ENCODE assay signal across 12 mouse cellular contexts in the genomic region with DNA sequence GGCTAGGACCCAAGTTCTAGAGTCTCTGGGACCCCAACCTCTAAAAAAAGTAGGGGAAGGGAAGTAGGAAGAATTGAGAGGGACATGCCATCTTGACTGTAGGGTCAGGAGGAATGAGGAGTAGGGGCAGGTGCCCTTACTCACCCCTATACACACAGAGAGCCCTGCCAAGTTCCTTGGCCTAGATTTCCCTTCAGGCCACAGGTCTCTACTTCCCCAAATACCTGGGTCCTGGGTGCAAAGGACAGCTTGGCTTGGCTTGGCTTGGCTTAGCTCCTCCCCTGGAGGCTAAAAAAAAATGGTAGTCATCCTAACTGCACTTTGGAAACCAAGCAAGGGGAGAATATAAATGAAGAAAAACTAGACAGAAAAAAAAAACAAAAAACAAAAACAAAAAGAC. TPM values are rescaled to one million over a fixed set of nuclear protein-coding genes. Genes with fewer than 3 reads are reported as not detected.
A peak's percentile ranks its signal among the peaks of the same experiment; 100 is the strongest.
DNase-seq lines count a peak whose midpoint lies in the region; ATAC-seq and TF ChIP-seq lines count a peak whose summit lies in the region.
"Had no signal": no experiment of that assay in that cellular context is flagged by ENCODE, and none has a peak within 500 bp of the region (broad histone marks: within the 10 kb centered on the region; RNA-seq: fewer than 3 reads in every experiment).

No protein-coding gene starts in this region.

- H3K4me3 ChIP-seq in heart, embryonic 16.5 days (ENCODE audit: low read length), result no peak overlapping the region
- no peak overlapping the region for H3K4me3 ChIP-seq in heart, embryonic 10.5 days
- H3K4me3 ChIP-seq in liver, adult 2 months (ENCODE audit: insufficient read depth, low read depth, low read length), result no peak overlapping the region
- no peak overlapping the region for H3K4me3 ChIP-seq in liver, postnatal 0 days (ENCODE audit: low read depth, low read length)
- H3K4me3 ChIP-seq in ES-E14 (ENCODE audit: insufficient read depth in 1 of 2, low read depth in 1 of 2, low read length in 2 of 2, poor library complexity in 1 of 2, severe bottlenecking in 1 of 2), result peak overlapping the region in 1 of 2 experiments; percentile 54; a peak in 2 of 4 replicates
- H3K4me3 ChIP-seq: left cerebral cortex, adult 2 months; megakaryocyte, embryonic 14.5 days had no signal

- H3K4me2 ChIP-seq in heart, embryonic 16.5 days (ENCODE audit: low read depth, low read length), result no peak overlapping the region
- H3K4me2 ChIP-seq in liver, postnatal 0 days (ENCODE audit: low read depth, low read length), result no peak overlapping the region
- H3K4me2 ChIP-seq: lung, embryonic 14.5 days had no signal

- peaks cover 62% of the 10 kb centered on the region for H3K4me1 ChIP-seq in heart, embryonic 16.5 days (ENCODE audit: control insufficient read depth, insufficient read depth, low read length)
- H3K4me1 ChIP-seq in heart, embryonic 10.5 days, result peaks cover 52% of the 10 kb centered on the region
- H3K4me1 ChIP-seq in liver, adult 2 months (ENCODE audit: control insufficient read depth, insufficient read depth, low read length), result no peaks in the 10 kb centered on the region
- peaks cover 38% of the 10 kb centered on the region for H3K4me1 ChIP-seq in liver, postnatal 0 days (ENCODE audit: insufficient read depth)
- H3K4me1 ChIP-seq in ES-E14 (ENCODE audit: control insufficient read depth in 2 of 2, insufficient read depth in 2 of 2, low read length in 2 of 2, poor library complexity in 1 of 2), result peaks cover 11 to 33% of the 10 kb centered on the region in 2 experiments

- ATAC-seq in heart, embryonic 16.5 days (replicated peaks; ENCODE audit: extremely low read depth, insufficient read depth, low FRiP score), result no peak
- no peak for ATAC-seq in liver, postnatal 0 days
- ATAC-seq: activated CD4-positive, CD25-positive, alpha-beta regulatory T cell, adult 4 months had no signal

- no peak for TF ChIP-seq EP300 in liver, postnatal 0 days (IDR thresholded peaks at IDR 0.05; ENCODE audit: low read depth)

- TF ChIP-seq POLR2A in liver, adult 2 months (IDR thresholded peaks at IDR 0.05; ENCODE audit: extremely low read depth, insufficient read depth, low read length), result no peak

- peak overlapping the region; percentile 56 for H3K27ac ChIP-seq in heart, embryonic 16.5 days (ENCODE audit: low read length)
- H3K27ac ChIP-seq in heart, embryonic 10.5 days, result no peak overlapping the region
- no peak overlapping the region for H3K27ac ChIP-seq in liver, adult 2 months (replicated peaks; ENCODE audit: insufficient read depth, low read depth, low read length)
- no peak overlapping the region for H3K27ac ChIP-seq in liver, postnatal 0 days (ENCODE audit: low read depth)
- H3K27ac ChIP-seq in ES-E14 (ENCODE audit: insufficient read depth, low read depth, low read length, poor library complexity, severe bottlenecking), result no peak overlapping the region

- DNase-seq in adrenal gland, postnatal 14 days, result peak; percentile 8
- no peak for DNase-seq in adrenal gland, postnatal 10 days
- DNase-seq in heart, embryonic 10.5 days (ENCODE audit: low spot score), result no peak
- peak; percentile 69 for DNase-seq in liver, adult 2 months (ENCODE audit: extremely low read depth, low read depth, low spot score)
- no peak for DNase-seq in liver, postnatal 0 days
- DNase-seq in ES-E14 (ENCODE audit: low read depth, low spot score), result no peak
- no peak for DNase-seq in yolk sac, embryonic 10.5 days (ENCODE audit: low spot score)
- DNase-seq: lung, embryonic 14.5 days had no signal

- peak overlapping the region; percentile 30; the same call in 1 of the 2 replicates for H3K9ac ChIP-seq in heart, embryonic 16.5 days (ENCODE audit: low read length)
- no peak overlapping the region for H3K9ac ChIP-seq in liver, adult 2 months (ENCODE audit: low read depth, low read length)
- no peak overlapping the region for H3K9ac ChIP-seq in liver, postnatal 0 days (replicated peaks)
- peak overlapping the region; percentile 53; the same call in 1 of the 2 replicates for H3K9ac ChIP-seq in ES-E14 (ENCODE audit: insufficient read depth, low read depth, low read length, poor library complexity, severe bottlenecking)

- H3K79me2 ChIP-seq in liver, adult 2 months (ENCODE audit: control insufficient read depth, insufficient read depth, low read length), result no peaks in the 10 kb centered on the region

- H3K9me3 ChIP-seq in heart, embryonic 16.5 days (replicated peaks; ENCODE audit: control insufficient read depth, low read length), result no peaks in the 10 kb centered on the region
- H3K9me3 ChIP-seq in heart, embryonic 10.5 days, result no peaks in the 10 kb centered on the region
- H3K9me3 ChIP-seq in liver, postnatal 0 days (ENCODE audit: low read length), result no peaks in the 10 kb centered on the region
- H3K9me3 ChIP-seq in ES-E14 (ENCODE audit: control insufficient read depth, insufficient read depth, low read depth, low read length), result no peaks in the 10 kb centered on the region
- H3K9me3 ChIP-seq: megakaryocyte, embryonic 14.5 days had no signal

- in situ Hi-C loops in ES-E14 (cut with MboI; ENCODE audit: low sequenced_read_pairs in 2 of 2, unreplicated experiment in 2 of 2), result no loop called here

- no peaks in the 10 kb centered on the region for H3K27me3 ChIP-seq in heart, embryonic 16.5 days (ENCODE audit: control insufficient read depth, insufficient read depth, low read length)
- no peaks in the 10 kb centered on the region for H3K27me3 ChIP-seq in heart, embryonic 10.5 days (ENCODE audit: insufficient read depth, poor library complexity, severe bottlenecking)
- no peaks in the 10 kb centered on the region for H3K27me3 ChIP-seq in liver, adult 2 months (ENCODE audit: control insufficient read depth, insufficient read depth, low read length)
- H3K27me3 ChIP-seq in liver, postnatal 0 days (ENCODE audit: insufficient read depth, low read length), result no peaks in the 10 kb centered on the region
- H3K27me3 ChIP-seq: megakaryocyte, embryonic 14.5 days had no signal

- H3K36me3 ChIP-seq in heart, embryonic 16.5 days (ENCODE audit: control insufficient read depth, insufficient read depth), result peaks cover 39% of the 10 kb centered on the region
- peaks cover 64% of the 10 kb centered on the region for H3K36me3 ChIP-seq in heart, embryonic 10.5 days
- H3K36me3 ChIP-seq in liver, adult 2 months (ENCODE audit: control insufficient read depth, insufficient read depth, low read length), result peaks cover 17% of the 10 kb centered on the region
- H3K36me3 ChIP-seq in liver, postnatal 0 days (replicated peaks; ENCODE audit: insufficient read depth, low read length), result peaks cover 23% of the 10 kb centered on the region
- H3K36me3 ChIP-seq in ES-E14 (ENCODE audit: control insufficient read depth, insufficient read depth, low read length, poor library complexity, severe bottlenecking), result peaks cover 14% of the 10 kb centered on the region; the same call in 1 of the 2 replicates

- TF ChIP-seq CTCF in liver, adult 2 months (IDR thresholded peaks at IDR 0.05; ENCODE audit: low read depth, low read length), result no peak
- TF ChIP-seq CTCF in liver, postnatal 0 days (IDR thresholded peaks at IDR 0.05; ENCODE audit: low read depth), result no peak

RNA-seq across cellular contexts. Expression of gene Nr1d1, which starts 10.4 kb away (rescaled TPM):
- 32.9 and 51.0 TPM in 2 replicates for total RNA-seq in adrenal gland, postnatal 14 days (2021)
- total RNA-seq in adrenal gland, postnatal 10 days (2021), result 10 to 100 TPM; 15.1 to 59.6 TPM
- 7.0 and 8.2 TPM in 2 replicates for polyA plus RNA-seq in heart, embryonic 16.5 days (2015; fragmentation: Nextera tagmentation; extraction: Ambion mirVana)
- polyA plus RNA-seq in heart, embryonic 10.5 days (2016; fragmentation: Nextera tagmentation; extraction: Ambion mirVana), result 3.6 and 5.9 TPM in 2 replicates
- total RNA-seq in liver, adult 2 months (2014; rRNA removed), result 19.0 and 45.4 TPM in 2 replicates
- polyA plus RNA-seq in liver, adult 2 months (2012; rRNA removed), result 75.4 and 106 TPM in 2 replicates
- polyA plus RNA-seq in liver, postnatal 0 days (2015; fragmentation: Nextera tagmentation; extraction: Ambion mirVana), result 2.0 and 4.2 TPM in 2 replicates
- 2.9 and 3.3 TPM in 2 replicates for total RNA-seq in ES-E14 (2012; rRNA removed)

RNA-seq across cellular contexts. Expression of gene Thra, which starts 24.3 kb away (rescaled TPM):
- 106 and 124 TPM in 2 replicates for total RNA-seq in adrenal gland, postnatal 14 days (2021)
- total RNA-seq in adrenal gland, postnatal 10 days (2021), result 100 to 1,000 TPM; 135 to 184 TPM
- polyA plus RNA-seq in heart, embryonic 16.5 days (2015; fragmentation: Nextera tagmentation; extraction: Ambion mirVana), result 37.5 and 40.2 TPM in 2 replicates
- 19.2 and 23.2 TPM in 2 replicates for polyA plus RNA-seq in heart, embryonic 10.5 days (2016; fragmentation: Nextera tagmentation; extraction: Ambion mirVana)
- 5.5 and 8.9 TPM in 2 replicates for total RNA-seq in liver, adult 2 months (2014; rRNA removed)
- 13.6 and 14.9 TPM in 2 replicates for polyA plus RNA-seq in liver, adult 2 months (2012; rRNA removed)
- polyA plus RNA-seq in liver, postnatal 0 days (2015; fragmentation: Nextera tagmentation; extraction: Ambion mirVana), result 5.1 and 6.1 TPM in 2 replicates
- total RNA-seq in ES-E14 (2012; rRNA removed), result 7.7 and 9.0 TPM in 2 replicates

RNA-seq across cellular contexts. Expression of gene Msl1, which starts 30.6 kb away (rescaled TPM):
- 88.5 and 88.7 TPM in 2 replicates for total RNA-seq in adrenal gland, postnatal 14 days (2021)
- total RNA-seq in adrenal gland, postnatal 10 days (2021), result 10 to 100 TPM; 79.4 to 88.6 TPM
- polyA plus RNA-seq in heart, embryonic 16.5 days (2015; fragmentation: Nextera tagmentation; extraction: Ambion mirVana), result 15.2 and 15.5 TPM in 2 replicates
- polyA plus RNA-seq in heart, embryonic 10.5 days (2016; fragmentation: Nextera tagmentation; extraction: Ambion mirVana), result 14.0 and 21.6 TPM in 2 replicates
- 15.5 and 17.7 TPM in 2 replicates for total RNA-seq in liver, adult 2 months (2014; rRNA removed)
- polyA plus RNA-seq in liver, adult 2 months (2012; rRNA removed), result 17.0 and 17.2 TPM in 2 replicates
- polyA plus RNA-seq in liver, postnatal 0 days (2015; fragmentation: Nextera tagmentation; extraction: Ambion mirVana), result 5.4 and 6.5 TPM in 2 replicates
- 18.3 and 27.1 TPM in 2 replicates for total RNA-seq in ES-E14 (2012; rRNA removed)

RNA-seq across cellular contexts. Expression of gene Med24, which starts 35.5 kb away (rescaled TPM):
- total RNA-seq in adrenal gland, postnatal 14 days (2021), result 47.4 and 55.5 TPM in 2 replicates
- 10 to 100 TPM; 40.4 to 58.0 TPM for total RNA-seq in adrenal gland, postnatal 10 days (2021)
- polyA plus RNA-seq in heart, embryonic 16.5 days (2015; fragmentation: Nextera tagmentation; extraction: Ambion mirVana), result 36.8 and 40.3 TPM in 2 replicates
- 54.6 and 56.5 TPM in 2 replicates for polyA plus RNA-seq in heart, embryonic 10.5 days (2016; fragmentation: Nextera tagmentation; extraction: Ambion mirVana)
- 3.9 and 6.2 TPM in 2 replicates for total RNA-seq in liver, adult 2 months (2014; rRNA removed)
- 16.2 and 23.2 TPM in 2 replicates for polyA plus RNA-seq in liver, adult 2 months (2012; rRNA removed)
- 10.5 and 10.9 TPM in 2 replicates for polyA plus RNA-seq in liver, postnatal 0 days (2015; fragmentation: Nextera tagmentation; extraction: Ambion mirVana)
- 53.5 and 75.7 TPM in 2 replicates for total RNA-seq in ES-E14 (2012; rRNA removed)

RNA-seq across cellular contexts. Expression of gene Casc3, which starts 40.0 kb away (rescaled TPM):
- total RNA-seq in adrenal gland, postnatal 14 days (2021), result 37.8 and 38.8 TPM in 2 replicates
- total RNA-seq in adrenal gland, postnatal 10 days (2021), result 10 to 100 TPM; 31.9 to 35.7 TPM
- polyA plus RNA-seq in heart, embryonic 16.5 days (2015; fragmentation: Nextera tagmentation; extraction: Ambion mirVana), result 23.4 and 24.0 TPM in 2 replicates
- polyA plus RNA-seq in heart, embryonic 10.5 days (2016; fragmentation: Nextera tagmentation; extraction: Ambion mirVana), result 29.5 and 37.2 TPM in 2 replicates
- total RNA-seq in liver, adult 2 months (2014; rRNA removed), result 3.6 and 6.6 TPM in 2 replicates
- 11.2 and 12.5 TPM in 2 replicates for polyA plus RNA-seq in liver, adult 2 months (2012; rRNA removed)
- 6.7 and 7.0 TPM in 2 replicates for polyA plus RNA-seq in liver, postnatal 0 days (2015; fragmentation: Nextera tagmentation; extraction: Ambion mirVana)
- total RNA-seq in ES-E14 (2012; rRNA removed), result 11.7 and 14.6 TPM in 2 replicates

Comparison
In these comparisons a context has a peak if more than half of its experiments do, and no peak if none do; other contexts are left out.
1. DNase-seq: peak in adrenal gland, postnatal 14 days (single experiment) and liver, adult 2 months (single experiment); none in adrenal gland, postnatal 10 days (single experiment), heart, embryonic 10.5 days (single experiment), liver, postnatal 0 days (single experiment), ES-E14 (single experiment) and yolk sac, embryonic 10.5 days (single experiment).
2. H3K9ac ChIP-seq: peak in heart, embryonic 16.5 days (single experiment) and ES-E14 (single experiment); none in liver, adult 2 months (single experiment) and liver, postnatal 0 days (single experiment).
3. RNA of gene Thra, which starts 24.3 kb away (total RNA-seq): 135 to 184 TPM in adrenal gland, postnatal 10 days and 106 to 124 TPM in adrenal gland, postnatal 14 days; 7.7 to 9.0 TPM in ES-E14 and 5.5 to 8.9 TPM in liver, adult 2 months; every median in the first group is over 10 times any median in the second.